Comparison of ENCODE assay signal across 16 mouse cellular contexts in genomic region chr16:6042766-6043165, GRCm38 (mm10).
DNase-seq lines count a peak whose midpoint lies in the region; ATAC-seq and TF ChIP-seq lines count a peak whose summit lies in the region.
"Had no signal": no experiment of that assay in that cellular context is flagged by ENCODE, and none has a peak within 500 bp of the region (broad histone marks: within the 10 kb centered on the region; RNA-seq: fewer than 3 reads in every experiment).

No protein-coding gene starts in this region.

- peaks cover 4% of the 10 kb centered on the region for H3K4me1 ChIP-seq in forebrain, embryonic 15.5 days
- no peaks in the 10 kb centered on the region for H3K4me1 ChIP-seq in forebrain, embryonic 12.5 days
- H3K4me1 ChIP-seq in intestine, postnatal 0 days (replicated peaks; ENCODE audit: control insufficient read depth, insufficient read depth, low read length): no peaks in the 10 kb centered on the region
- H3K4me1 ChIP-seq: embryonic facial prominence, embryonic 13.5 days; hindbrain, embryonic 15.5 days; lung, embryonic 15.5 days; midbrain, embryonic 15.5 days had no signal

- peak; percentile 78 for ATAC-seq in forebrain, embryonic 15.5 days (replicated peaks)
- no peak for ATAC-seq in forebrain, embryonic 12.5 days (ENCODE audit: low FRiP score)
- no peak for ATAC-seq in intestine, postnatal 0 days
- ATAC-seq: activated CD4-positive, CD25-positive, alpha-beta regulatory T cell, adult 4 months; midbrain, embryonic 15.5 days had no signal

- intact Hi-C loops in left cerebral cortex, postnatal 14 days (cut with DNase I): no loop called here

- WGBS in forebrain, embryonic 15.5 days: 52% methylated on average over 3 of the region's 3 CpGs
- 79% methylated on average over 3 of the region's 3 CpGs for WGBS in forebrain, embryonic 12.5 days
- WGBS in intestine, postnatal 0 days: 78% methylated on average over 3 of the region's 3 CpGs

- no peaks in the 10 kb centered on the region for H3K36me3 ChIP-seq in forebrain, embryonic 15.5 days
- H3K36me3 ChIP-seq in forebrain, embryonic 12.5 days (replicated peaks): no peaks in the 10 kb centered on the region
- no peaks in the 10 kb centered on the region for H3K36me3 ChIP-seq in intestine, postnatal 0 days (ENCODE audit: control insufficient read depth, insufficient read depth)
- H3K36me3 ChIP-seq: embryonic facial prominence, embryonic 13.5 days; hindbrain, embryonic 15.5 days; lung, embryonic 15.5 days; midbrain, embryonic 15.5 days had no signal

- DNase-seq in ZHBTc4 (ENCODE audit: low read depth, low spot score): peak; percentile 64
- peak; percentile 61 to 73 for DNase-seq in frontal cortex, adult 2 months (ENCODE audit: extremely low spot score in 1 of 2, low spot score in 1 of 2)
- DNase-seq in left cerebral cortex, postnatal 14 days (ENCODE audit: low spot score in 2 of 2): peak; percentile 35 to 43
- no peak for DNase-seq in urinary bladder, postnatal 14 days (ENCODE audit: low spot score)
- no peak for DNase-seq in urinary bladder, adult 18-20 months (ENCODE audit: low spot score in 2 of 2)
- DNase-seq: kidney, adult 9 months; thymus, adult 2 months had no signal

- peak overlapping the region; percentile 80 for H3K27ac ChIP-seq in forebrain, embryonic 15.5 days (replicated peaks)
- no peak overlapping the region for H3K27ac ChIP-seq in forebrain, embryonic 12.5 days
- no peak overlapping the region for H3K27ac ChIP-seq in intestine, postnatal 0 days (ENCODE audit: low read depth, low read length)
- H3K27ac ChIP-seq: embryonic facial prominence, embryonic 13.5 days; hindbrain, embryonic 15.5 days; lung, embryonic 15.5 days; midbrain, embryonic 15.5 days had no signal

- no peak overlapping the region for H3K9ac ChIP-seq in forebrain, embryonic 15.5 days (replicated peaks)
- no peak overlapping the region for H3K9ac ChIP-seq in forebrain, embryonic 12.5 days
- H3K9ac ChIP-seq in intestine, postnatal 0 days (ENCODE audit: low read depth, low read length): no peak overlapping the region
- H3K9ac ChIP-seq: embryonic facial prominence, embryonic 13.5 days; hindbrain, embryonic 15.5 days; lung, embryonic 15.5 days; midbrain, embryonic 15.5 days had no signal

- no peaks in the 10 kb centered on the region for H3K9me3 ChIP-seq in forebrain, embryonic 15.5 days
- H3K9me3 ChIP-seq in forebrain, embryonic 12.5 days: no peaks in the 10 kb centered on the region
- no peaks in the 10 kb centered on the region for H3K9me3 ChIP-seq in intestine, postnatal 0 days (ENCODE audit: control insufficient read depth)
- H3K9me3 ChIP-seq: embryonic facial prominence, embryonic 13.5 days; hindbrain, embryonic 15.5 days; lung, embryonic 15.5 days; midbrain, embryonic 15.5 days had no signal

- H3K27me3 ChIP-seq in forebrain, embryonic 15.5 days: no peaks in the 10 kb centered on the region
- H3K27me3 ChIP-seq in forebrain, embryonic 12.5 days: no peaks in the 10 kb centered on the region
- no peaks in the 10 kb centered on the region for H3K27me3 ChIP-seq in intestine, postnatal 0 days (replicated peaks; ENCODE audit: control insufficient read depth, insufficient read depth, low read length)
- H3K27me3 ChIP-seq: embryonic facial prominence, embryonic 13.5 days; hindbrain, embryonic 15.5 days; lung, embryonic 15.5 days; midbrain, embryonic 15.5 days had no signal

- no peak overlapping the region for H3K4me2 ChIP-seq in forebrain, embryonic 15.5 days (replicated peaks)
- H3K4me2 ChIP-seq in forebrain, embryonic 12.5 days: no peak overlapping the region
- H3K4me2 ChIP-seq in intestine, postnatal 0 days (replicated peaks; ENCODE audit: low read depth): no peak overlapping the region
- H3K4me2 ChIP-seq: embryonic facial prominence, embryonic 13.5 days; hindbrain, embryonic 15.5 days; lung, embryonic 15.5 days; midbrain, embryonic 15.5 days had no signal

- no peak overlapping the region for H3K4me3 ChIP-seq in forebrain, embryonic 15.5 days
- H3K4me3 ChIP-seq in forebrain, embryonic 12.5 days (replicated peaks): no peak overlapping the region
- H3K4me3 ChIP-seq in intestine, postnatal 0 days (ENCODE audit: low read depth, low read length): no peak overlapping the region
- H3K4me3 ChIP-seq: embryonic facial prominence, embryonic 13.5 days; hindbrain, embryonic 15.5 days; left cerebral cortex, adult 2 months; lung, embryonic 15.5 days; midbrain, embryonic 15.5 days had no signal

- TF ChIP-seq CTCF in intestine, postnatal 0 days (IDR thresholded peaks at IDR 0.05; ENCODE audit: low read depth): no peak

Comparison
In these comparisons a context has a peak if more than half of its experiments do, and no peak if none do; other contexts are left out.
1. DNase-seq: peak in ZHBTc4 (single experiment), frontal cortex, adult 2 months (2 of 2) and left cerebral cortex, postnatal 14 days (2 of 2); none in urinary bladder, postnatal 14 days (single experiment) and urinary bladder, adult 18-20 months (0 of 2).